Mouse (Mus musculus) myocyte (in vitro differentiated cells): ENCODE measurements at regions not wholly inside any gene's neighbourhood (a gene's known extent, or its start where the extent isn't known, plus 50 kb on each side); places are given as distances from the start of the nearest gene placed in this dataset.

Experiments
- H3K27me3 ChIP-seq: one replicate; pipeline ENCODE4 v1.6.1; 2011; ENCODE audit not compliant: control insufficient read depth, insufficient read depth, insufficient read length
- H3K36me3 ChIP-seq: one replicate; pipeline ENCODE4 v1.6.1; 2011; ENCODE audit not compliant: control insufficient read depth, insufficient read depth
- H3K4me2 ChIP-seq: one replicate; pipeline ENCODE4 v1.6.1; 2011; ENCODE audit warnings: low read depth, control low read depth
- H3K4me3 ChIP-seq: one replicate; pipeline ENCODE4 v1.5.1; 2011; ENCODE audit warnings: mild to moderate bottlenecking, control low read depth, moderate library complexity
- H3K79me2 ChIP-seq: one replicate; pipeline ENCODE4 v1.6.1; 2011; ENCODE audit not compliant: control insufficient read depth, insufficient read depth
- H3ac ChIP-seq: one replicate; pipeline ENCODE4 v1.6.1; 2011; ENCODE audit not compliant: control insufficient read depth, insufficient read length
- CEBPB ChIP-seq: IDR thresholded peaks from 2 replicates; pipeline ENCODE4 v1.6.1; 2011; ENCODE audit warnings: mild to moderate bottlenecking, moderate library complexity; ENCODE audit not compliant: poor library complexity, insufficient read depth, severe bottlenecking
- E2F4 ChIP-seq: IDR thresholded peaks from one replicate; pipeline ENCODE4 v1.6.1; 2011; ENCODE audit warnings: mild to moderate bottlenecking, control low read depth, moderate library complexity; ENCODE audit not compliant: insufficient read depth
- MAX ChIP-seq: IDR thresholded peaks from one replicate; pipeline ENCODE4 v1.6.1; 2011; ENCODE audit warnings: low read depth, mild to moderate bottlenecking, control low read depth
- MYOD1 ChIP-seq, 3 experiments: IDR thresholded peaks; one replicate each; pipeline ENCODE4 v1.6.1; 2011; ENCODE audit warnings: control low read depth in 2 of 3, low read depth in 2 of 3, mild to moderate bottlenecking in 2 of 3, moderate library complexity in 1 of 3; ENCODE audit not compliant: insufficient read length in 2 of 3, control insufficient read depth in 1 of 3
- MYOG ChIP-seq, 3 experiments: IDR thresholded peaks; one replicate each; pipeline ENCODE4 v1.6.1; 2011; ENCODE audit warnings: control low read depth in 2 of 3, low read depth in 2 of 3, mild to moderate bottlenecking in 2 of 3; ENCODE audit not compliant: insufficient read length in 2 of 3, control insufficient read depth in 1 of 3, insufficient read depth in 1 of 3
- POLR2A ChIP-seq: IDR thresholded peaks from one replicate; pipeline ENCODE4 v1.6.1; 2011; ENCODE audit warnings: low read depth, mild to moderate bottlenecking, control low read depth, moderate library complexity; ENCODE audit not compliant: insufficient read length
- POLR2AphosphoS2 ChIP-seq: IDR thresholded peaks from one replicate; pipeline ENCODE4 v1.6.1; 2011; ENCODE audit warnings: low read depth, control low read depth; ENCODE audit not compliant: insufficient read length
- REST ChIP-seq: IDR thresholded peaks from one replicate; pipeline ENCODE4 v1.6.1; 2011; ENCODE audit warnings: mild to moderate bottlenecking, control low read depth, moderate library complexity; ENCODE audit not compliant: insufficient read depth, insufficient read length
- SRF ChIP-seq: IDR thresholded peaks from one replicate; pipeline ENCODE4 v1.6.1; 2011; ENCODE audit warnings: low read depth; ENCODE audit not compliant: control insufficient read depth, insufficient read length
- TCF12 ChIP-seq: IDR thresholded peaks from one replicate; pipeline ENCODE4 v1.6.1; 2011; ENCODE audit warnings: mild to moderate bottlenecking, control low read depth; ENCODE audit not compliant: poor library complexity, insufficient read depth, severe bottlenecking
- TCF3 ChIP-seq: IDR thresholded peaks from one replicate; pipeline ENCODE4 v1.6.1; 2011; ENCODE audit warnings: low read depth, control low read depth; ENCODE audit not compliant: insufficient read length
- USF1 ChIP-seq: IDR thresholded peaks from one replicate; pipeline ENCODE4 v1.6.1; 2011; ENCODE audit warnings: low read depth, mild to moderate bottlenecking, control low read depth, moderate library complexity

GRCm38 (mm10) chr10:98781888-98782351, 132.3 kb upstream of the Atp2b1 start:
- no peaks in the 10 kb centered on the region for H3K36me3 ChIP-seq
- TF ChIP-seq TCF12 (no peak), REST (no peak), MAX (no peak), MYOD1 (IDR thresholded peaks at IDR 0.05; ENCODE audit: control insufficient read depth in 1 of 3, insufficient read length in 2 of 3, low read depth in 2 of 3) (no peak), USF1 (no peak), TCF3 (no peak), E2F4 (no peak), MYOG (IDR thresholded peaks at IDR 0.05; ENCODE audit: control insufficient read depth in 1 of 3, insufficient read depth in 1 of 3, insufficient read length in 2 of 3, low read depth in 2 of 3) (no peak), POLR2AphosphoS2 (no peak), SRF (no peak), POLR2A (no peak), CEBPB (no peak)
- H3ac ChIP-seq: no peak overlapping the region
- H3K27me3 ChIP-seq: no peaks in the 10 kb centered on the region
- no peak overlapping the region for H3K4me3 ChIP-seq
- H3K4me2 ChIP-seq: no peak overlapping the region
- no peaks in the 10 kb centered on the region for H3K79me2 ChIP-seq

DNA sequence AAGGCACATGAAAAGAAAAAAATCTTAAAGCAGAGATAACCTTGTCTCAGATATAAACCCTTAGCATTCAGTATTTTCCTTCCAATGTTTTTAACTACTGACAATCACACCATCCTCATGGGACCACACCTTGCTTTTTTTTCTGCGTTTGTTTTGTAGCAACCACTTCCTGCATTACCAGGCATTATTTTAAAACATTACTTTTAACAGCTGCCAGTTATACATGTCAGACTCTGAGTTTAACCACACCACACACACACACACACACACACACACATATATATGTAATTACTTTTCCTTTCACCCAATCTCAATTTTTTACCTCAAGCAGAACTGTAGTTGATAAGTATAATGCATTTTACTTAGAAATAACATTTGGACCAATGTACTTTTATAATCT, 128.8 kb upstream of the Atp2b1 start:
- Histone ChIP-seq H3K27me3 (no peaks in the 10 kb centered on the region), H3K4me2 (no peak overlapping the region), H3K4me3 (no peak overlapping the region), H3K79me2 (no peaks in the 10 kb centered on the region), H3K36me3 (no peaks in the 10 kb centered on the region), H3ac (no peak overlapping the region)
- no peak for TF ChIP-seq POLR2A
- no peak for TF ChIP-seq TCF12
- no peak for TF ChIP-seq POLR2AphosphoS2
- TF ChIP-seq CEBPB: no peak
- no peak for TF ChIP-seq MYOD1 (IDR thresholded peaks at IDR 0.05; ENCODE audit: control insufficient read depth in 1 of 3, insufficient read length in 2 of 3, low read depth in 2 of 3)
- no peak for TF ChIP-seq MAX
- TF ChIP-seq SRF: no peak

DNA sequence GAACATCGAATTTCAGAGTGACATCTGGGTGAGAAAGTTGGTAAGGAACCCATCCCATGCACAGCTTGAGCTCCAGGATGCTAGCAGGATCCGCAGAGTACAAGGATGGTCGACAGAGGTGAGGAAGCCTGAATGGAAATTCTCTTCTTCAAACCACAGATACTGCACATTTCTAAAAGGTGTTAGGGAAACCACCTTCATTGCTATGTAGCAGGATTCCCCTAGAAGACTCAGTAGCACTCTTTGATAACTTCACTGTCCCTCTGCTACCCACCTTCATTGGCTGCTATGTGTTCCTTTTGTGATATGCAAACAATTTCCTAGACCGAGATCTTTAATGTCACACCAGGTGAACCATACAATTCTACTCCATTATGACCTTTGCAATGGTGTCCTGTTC, 128.1 kb upstream of the Atp2b1 start:
- no peak for TF ChIP-seq TCF12
- Histone ChIP-seq H3K36me3 (no peaks in the 10 kb centered on the region), H3ac (no peak overlapping the region), H3K79me2 (no peaks in the 10 kb centered on the region), H3K27me3 (no peaks in the 10 kb centered on the region), H3K4me3 (no peak overlapping the region), H3K4me2 (no peak overlapping the region)

DNA sequence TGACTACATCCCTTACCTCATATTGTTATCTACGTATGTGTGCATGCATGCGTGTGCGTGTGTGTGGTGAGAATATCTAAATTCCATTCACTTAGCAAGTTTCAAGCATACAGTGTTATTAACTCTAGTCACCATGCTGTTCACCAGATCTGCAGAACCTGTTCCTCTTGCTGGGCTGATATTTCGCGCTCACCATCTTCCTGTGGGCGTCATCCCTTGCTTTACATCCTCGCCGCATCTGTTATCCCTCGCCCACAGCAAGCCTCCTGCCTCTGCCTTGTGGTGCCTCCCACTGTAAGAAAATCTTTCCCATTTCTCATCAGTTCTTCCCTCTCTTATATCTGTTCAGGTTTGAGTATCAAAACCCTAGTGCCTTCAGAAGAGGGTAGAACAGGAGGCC, 124.4 kb upstream of the Atp2b1 start:
- no peak overlapping the region for H3K4me2 ChIP-seq
- no peaks in the 10 kb centered on the region for H3K79me2 ChIP-seq
- H3K27me3 ChIP-seq: no peaks in the 10 kb centered on the region
- TF ChIP-seq MYOD1 (IDR thresholded peaks at IDR 0.05; ENCODE audit: control insufficient read depth in 1 of 3, insufficient read length in 2 of 3, low read depth in 2 of 3) (no peak), E2F4 (no peak), CEBPB (no peak), TCF12 (no peak), POLR2A (no peak), REST (no peak), USF1 (no peak), MAX (no peak), POLR2AphosphoS2 (no peak)
- H3ac ChIP-seq: no peak overlapping the region
- H3K36me3 ChIP-seq: no peaks in the 10 kb centered on the region
- no peak overlapping the region for H3K4me3 ChIP-seq

DNA sequence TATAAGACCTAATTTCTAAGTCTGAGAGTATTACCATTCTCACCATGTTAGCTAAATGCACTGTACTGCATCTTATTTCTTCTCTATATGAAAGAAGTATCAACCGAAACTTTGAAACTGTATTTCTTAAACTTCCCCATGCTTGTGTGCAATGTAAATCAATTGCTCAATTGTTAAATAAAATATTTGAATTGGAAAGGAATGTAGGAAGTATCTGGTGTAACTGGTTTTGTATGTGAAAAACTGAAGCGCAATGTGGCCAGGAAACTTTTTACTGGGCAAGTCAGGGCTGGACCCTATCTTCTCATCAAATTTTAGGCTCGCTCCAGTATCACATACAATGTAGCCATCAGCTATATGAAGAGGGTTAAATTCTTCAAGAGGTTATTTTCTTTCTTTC, 123.8 kb upstream of the Atp2b1 start:
- Histone ChIP-seq H3K4me2 (no peak overlapping the region), H3ac (no peak overlapping the region), H3K79me2 (no peaks in the 10 kb centered on the region), H3K4me3 (no peak overlapping the region), H3K27me3 (no peaks in the 10 kb centered on the region), H3K36me3 (no peaks in the 10 kb centered on the region)
- no peak for TF ChIP-seq REST
- no peak for TF ChIP-seq MAX
- no peak for TF ChIP-seq SRF
- TF ChIP-seq TCF12: no peak
- TF ChIP-seq USF1: no peak
- TF ChIP-seq MYOG (IDR thresholded peaks at IDR 0.05; ENCODE audit: control insufficient read depth in 1 of 3, insufficient read depth in 1 of 3, insufficient read length in 2 of 3, low read depth in 2 of 3): no peak
- no peak for TF ChIP-seq POLR2A
- no peak for TF ChIP-seq E2F4
- TF ChIP-seq MYOD1 (IDR thresholded peaks at IDR 0.05; ENCODE audit: control insufficient read depth in 1 of 3, insufficient read length in 2 of 3, low read depth in 2 of 3): no peak
- no peak for TF ChIP-seq TCF3
- TF ChIP-seq CEBPB: no peak
